Mouse (Mus musculus): ENCODE measurements around the gene Ren1.

The Ren1 gene

GRCm38 (mm10) chr1:133409786-133410185, 59.5 kb downstream of the Ren1 start:
- DNase-seq (ENCODE audit: low spot score): no peak
